ENCODE assay signal across 13 mouse cellular contexts in genomic region chr9:60626311-60626791, GRCm38 (mm10).
A peak's percentile ranks its signal among the peaks of the same experiment; 100 is the strongest.
DNase-seq lines count a peak whose midpoint lies in the region; ATAC-seq lines count a peak whose summit lies in the region.
"Had no signal": no experiment of that assay in that cellular context is flagged by ENCODE, and none has a peak within 500 bp of the region (broad histone marks: within the 10 kb centered on the region; RNA-seq: fewer than 3 reads in every experiment).

No protein-coding gene starts in this region.

- DNase-seq in heart, adult 8-10 months (ENCODE audit: low spot score): peak; percentile 3
- DNase-seq in heart, postnatal 36 days: no peak
- DNase-seq in cerebellum, adult 18-20 months: peak; percentile 71 to 74
- DNase-seq in midbrain, embryonic 14.5 days: peak; percentile 24
- DNase-seq in thymus, postnatal 10 days (ENCODE audit: low spot score in 2 of 2): no peak
- DNase-seq in gastrocnemius, postnatal 14 days: no peak
- no peak for DNase-seq in adrenal gland, adult 18-20 months (ENCODE audit: low spot score in 2 of 2)
- DNase-seq: adrenal gland, adult 2 months; lung, adult 2 months had no signal

- intact Hi-C loops in heart, postnatal 36 days (cut with DNase I): no loop called here
- intact Hi-C loops in gastrocnemius, postnatal 14 days (cut with DNase I; ENCODE audit: low total_unique reads): no loop called here

- no peak overlapping the region for H3K4me2 ChIP-seq in forebrain, embryonic 15.5 days (replicated peaks)
- no peak overlapping the region for H3K4me2 ChIP-seq in midbrain, embryonic 14.5 days (ENCODE audit: low read length)
- H3K4me2 ChIP-seq: heart, embryonic 11.5 days; limb, embryonic 12.5 days had no signal

- no peaks in the 10 kb centered on the region for H3K9me3 ChIP-seq in forebrain, embryonic 15.5 days
- no peaks in the 10 kb centered on the region for H3K9me3 ChIP-seq in midbrain, embryonic 14.5 days (ENCODE audit: control insufficient read depth, low read length)
- H3K9me3 ChIP-seq: limb, embryonic 12.5 days had no signal

- no peak overlapping the region for H3K9ac ChIP-seq in forebrain, embryonic 15.5 days (replicated peaks)
- H3K9ac ChIP-seq in midbrain, embryonic 14.5 days (replicated peaks; ENCODE audit: low read length): no peak overlapping the region
- H3K9ac ChIP-seq: limb, embryonic 12.5 days had no signal

- H3K36me3 ChIP-seq in forebrain, embryonic 15.5 days: no peaks in the 10 kb centered on the region
- H3K36me3 ChIP-seq in midbrain, embryonic 14.5 days (ENCODE audit: control insufficient read depth, insufficient read depth, low read length): 0 out of 2 replicates have a peak, but pooled peaks cover 5% of the 10 kb centered on the region
- H3K36me3 ChIP-seq: limb, embryonic 12.5 days had no signal

- peak; percentile 60; the same call in 1 of the 2 replicates for ATAC-seq in forebrain, embryonic 15.5 days (replicated peaks)
- no peak for ATAC-seq in midbrain, embryonic 14.5 days (ENCODE audit: low FRiP score, low TSS enrichment)
- ATAC-seq: intestine, embryonic 16.5 days had no signal

- H3K27me3 ChIP-seq in forebrain, embryonic 15.5 days: no peaks in the 10 kb centered on the region
- no peaks in the 10 kb centered on the region for H3K27me3 ChIP-seq in midbrain, embryonic 14.5 days (ENCODE audit: control insufficient read depth, insufficient read depth, low read length)
- H3K27me3 ChIP-seq: limb, embryonic 12.5 days had no signal

- peak overlapping the region; percentile 31; the same call in 1 of the 2 replicates for H3K27ac ChIP-seq in forebrain, embryonic 15.5 days (replicated peaks)
- peak overlapping the region; percentile 49 for H3K27ac ChIP-seq in midbrain, embryonic 14.5 days (replicated peaks; ENCODE audit: low read depth, low read length)
- H3K27ac ChIP-seq: limb, embryonic 12.5 days had no signal

- H3K4me3 ChIP-seq in forebrain, embryonic 15.5 days: no peak overlapping the region
- no peak overlapping the region for H3K4me3 ChIP-seq in midbrain, embryonic 14.5 days (replicated peaks; ENCODE audit: low read depth, low read length)
- H3K4me3 ChIP-seq: limb, embryonic 12.5 days had no signal

- WGBS in forebrain, embryonic 15.5 days: 67% methylated on average over 7 of the region's 7 CpGs
- 62% methylated on average over 7 of the region's 7 CpGs for WGBS in midbrain, embryonic 14.5 days

- peaks cover 24% of the 10 kb centered on the region for H3K4me1 ChIP-seq in forebrain, embryonic 15.5 days
- H3K4me1 ChIP-seq in midbrain, embryonic 14.5 days (ENCODE audit: control insufficient read depth, insufficient read depth, low read length): peaks cover 21% of the 10 kb centered on the region; the same call in 1 of the 2 replicates
- H3K4me1 ChIP-seq: limb, embryonic 12.5 days had no signal

Comparison
In these comparisons a context has a peak if more than half of its experiments do, and no peak if none do; other contexts are left out.
1. DNase-seq: peak in heart, adult 8-10 months (single experiment), cerebellum, adult 18-20 months (2 of 2) and midbrain, embryonic 14.5 days (single experiment); none in heart, postnatal 36 days (0 of 2), thymus, postnatal 10 days (0 of 2), gastrocnemius, postnatal 14 days (single experiment) and adrenal gland, adult 18-20 months (0 of 2).